Mouse (Mus musculus): ENCODE measurements at regions not wholly inside any gene's neighbourhood (a gene's known extent, or its start where the extent isn't known, plus 50 kb on each side); places are given as distances from the start of the nearest gene placed in this dataset.
"Not testable (repeated sequence)": the region's sequence is repeated elsewhere in the genome, so short reads cannot be mapped to it uniquely, and the experiment has no call there.

DNA sequence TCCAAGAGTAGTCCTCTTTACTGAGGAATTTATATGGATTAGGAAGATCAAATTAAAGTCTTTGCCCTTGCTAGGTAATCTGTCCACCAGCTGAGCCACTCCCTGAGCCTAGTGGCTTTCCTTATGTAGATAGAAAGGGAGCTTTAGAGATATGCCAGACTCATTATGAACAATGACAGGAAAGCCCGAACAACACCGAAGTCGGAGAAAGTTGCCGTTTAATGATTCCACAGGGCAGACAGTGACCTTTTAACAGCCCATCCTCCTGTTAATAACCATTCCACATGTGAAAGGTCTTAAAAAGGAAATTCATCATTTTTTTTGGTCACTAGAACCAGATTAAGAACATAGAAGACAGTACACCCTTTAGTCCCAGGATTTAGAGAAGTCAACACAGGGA is 130.7 kb upstream of the Tbl1xr1 start:
- no peak for DNase-seq

DNA sequence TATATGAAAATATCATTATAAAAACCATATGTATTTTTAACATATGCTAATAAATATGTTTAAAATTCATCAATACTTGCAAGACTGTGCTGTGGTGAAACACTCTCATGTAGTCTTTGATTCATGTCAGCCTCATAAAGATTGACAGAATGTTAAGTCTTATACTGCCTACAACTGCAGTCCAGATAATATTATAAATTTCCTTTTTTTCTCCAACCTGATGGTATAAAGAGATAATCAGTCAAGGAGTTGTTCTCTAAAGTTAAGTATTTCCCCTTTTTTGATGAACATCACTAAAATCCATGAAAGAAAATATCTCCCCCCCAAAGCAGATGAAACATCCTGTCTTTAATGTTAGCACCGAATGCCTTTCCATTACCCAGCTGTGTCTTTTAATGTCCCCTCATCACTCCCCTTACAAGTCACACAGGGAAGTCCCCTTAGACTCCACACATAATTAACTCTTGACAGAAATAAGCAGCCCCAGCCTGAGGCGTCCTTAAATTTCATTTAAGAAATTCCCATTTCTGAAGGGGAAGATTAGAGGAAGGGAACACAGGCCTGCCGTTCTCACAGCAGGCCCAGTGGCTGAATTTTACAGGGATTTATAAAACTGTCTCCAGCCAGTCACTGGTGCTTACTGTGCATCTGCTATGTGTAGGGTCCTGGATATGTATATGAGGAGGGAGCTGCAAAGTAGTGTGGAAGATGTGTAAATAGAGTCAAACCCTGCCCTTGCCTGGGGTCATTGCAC is 129.0 kb upstream of the Tbl1xr1 start:
- DNase-seq: no peak

DNA sequence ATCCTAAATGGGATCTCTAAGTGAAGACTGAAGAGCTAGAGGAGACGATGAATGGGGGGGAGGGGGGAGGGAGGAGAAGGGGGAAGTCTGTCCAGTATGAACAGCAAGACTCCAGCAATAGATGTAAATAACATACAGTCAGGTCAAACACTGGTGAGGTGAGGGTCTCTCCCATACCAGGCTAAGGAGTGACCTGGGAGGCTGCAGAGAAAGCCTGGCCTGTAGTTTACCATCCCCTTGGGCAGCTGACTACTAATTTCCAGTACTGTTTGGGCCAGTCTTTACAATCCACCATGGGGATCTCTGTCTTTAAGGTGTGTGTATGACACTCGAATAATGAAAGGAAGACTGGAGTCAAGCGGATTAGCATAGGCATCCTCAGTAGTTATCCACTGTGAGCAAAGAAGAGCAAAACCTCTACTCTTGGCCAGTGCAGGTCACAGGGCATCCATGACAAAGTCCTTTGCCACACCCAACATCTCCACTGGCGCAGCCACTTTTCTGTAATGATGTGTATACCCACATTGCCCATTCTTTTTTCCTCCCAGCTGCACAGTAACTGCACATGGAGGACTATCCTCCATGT is 128.3 kb upstream of the Tbl1xr1 start:
- no peak for DNase-seq

DNA sequence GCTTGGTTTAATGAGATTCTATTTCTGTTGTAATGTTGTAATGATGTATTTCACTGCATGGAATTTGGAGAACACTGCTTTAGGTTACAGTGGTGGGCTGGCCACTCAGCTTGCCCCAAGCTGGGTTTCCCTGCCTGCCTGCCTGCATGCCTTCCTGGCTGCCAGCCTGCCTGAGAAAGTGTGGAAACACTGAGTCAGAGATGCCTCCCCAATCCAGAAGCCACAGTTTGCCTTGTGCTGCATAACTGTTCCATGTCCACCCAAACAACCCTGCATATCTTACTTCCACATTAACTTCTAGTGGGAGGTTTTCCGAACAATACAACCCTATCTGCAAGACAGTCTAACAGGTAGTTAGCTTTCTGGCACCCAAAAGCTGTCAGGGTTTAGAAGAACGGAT is 127.0 kb upstream of the Tbl1xr1 start:
- DNase-seq: no peak

DNA sequence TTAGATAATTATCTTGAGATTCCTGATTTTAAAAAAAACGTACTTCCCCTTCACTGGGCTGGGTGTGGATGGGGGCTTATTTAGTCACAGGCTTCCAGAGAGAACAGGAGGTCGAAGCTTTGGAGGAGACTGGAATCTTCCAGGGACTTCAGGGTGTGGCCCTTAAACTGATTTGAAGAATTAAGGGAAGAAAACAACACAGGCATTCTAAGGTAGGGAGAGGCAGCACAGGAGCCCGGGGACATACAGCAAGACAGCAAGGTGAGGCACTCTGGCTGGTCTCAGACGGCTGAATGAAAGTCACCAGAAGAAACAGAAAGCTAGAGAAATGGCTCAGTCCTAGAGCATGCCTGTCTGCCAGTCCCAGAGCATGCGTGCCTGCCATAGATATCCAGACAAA is 125.9 kb upstream of the Tbl1xr1 start:
- no peak for DNase-seq

DNA sequence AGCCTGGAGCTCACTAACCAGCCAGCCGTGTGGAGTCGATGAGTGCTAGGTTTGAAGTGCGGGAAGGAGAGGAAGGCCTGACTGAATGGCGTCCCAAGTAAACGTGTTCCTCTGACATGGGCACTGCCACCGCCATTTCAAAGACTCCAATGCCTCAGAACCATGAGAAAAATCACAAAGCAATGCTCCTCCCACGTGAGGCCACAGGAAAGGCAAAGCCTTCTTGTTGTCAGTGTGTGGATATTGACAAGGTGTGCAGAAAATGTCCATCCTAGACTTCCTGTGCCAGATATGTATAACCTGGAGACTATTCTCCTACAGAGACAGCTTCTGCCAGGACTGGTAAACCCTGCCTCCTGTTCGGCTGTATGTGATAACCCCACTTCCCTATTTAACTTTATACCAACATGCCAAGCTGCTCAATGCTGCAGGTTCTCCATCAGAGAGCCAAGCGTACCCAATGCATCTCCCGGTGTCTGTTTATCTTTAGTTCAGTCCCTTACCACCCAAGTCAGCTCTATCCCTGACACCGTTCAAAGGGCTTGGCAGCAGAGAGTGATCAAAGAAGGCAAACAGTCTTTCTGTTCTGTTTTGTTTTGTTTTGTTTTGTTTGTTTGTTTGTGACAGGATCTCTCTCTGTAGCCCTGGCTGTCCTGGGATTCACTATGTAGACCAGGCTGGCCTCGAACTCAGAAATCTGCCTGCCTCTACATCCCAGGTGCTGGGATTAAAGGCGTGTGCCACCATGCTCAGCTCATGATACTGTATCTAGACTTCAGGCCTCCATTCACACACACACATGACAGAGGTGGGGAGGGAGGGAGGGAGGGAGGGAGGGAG is 124.8 kb upstream of the Tbl1xr1 start:
- DNase-seq: no peak

DNA sequence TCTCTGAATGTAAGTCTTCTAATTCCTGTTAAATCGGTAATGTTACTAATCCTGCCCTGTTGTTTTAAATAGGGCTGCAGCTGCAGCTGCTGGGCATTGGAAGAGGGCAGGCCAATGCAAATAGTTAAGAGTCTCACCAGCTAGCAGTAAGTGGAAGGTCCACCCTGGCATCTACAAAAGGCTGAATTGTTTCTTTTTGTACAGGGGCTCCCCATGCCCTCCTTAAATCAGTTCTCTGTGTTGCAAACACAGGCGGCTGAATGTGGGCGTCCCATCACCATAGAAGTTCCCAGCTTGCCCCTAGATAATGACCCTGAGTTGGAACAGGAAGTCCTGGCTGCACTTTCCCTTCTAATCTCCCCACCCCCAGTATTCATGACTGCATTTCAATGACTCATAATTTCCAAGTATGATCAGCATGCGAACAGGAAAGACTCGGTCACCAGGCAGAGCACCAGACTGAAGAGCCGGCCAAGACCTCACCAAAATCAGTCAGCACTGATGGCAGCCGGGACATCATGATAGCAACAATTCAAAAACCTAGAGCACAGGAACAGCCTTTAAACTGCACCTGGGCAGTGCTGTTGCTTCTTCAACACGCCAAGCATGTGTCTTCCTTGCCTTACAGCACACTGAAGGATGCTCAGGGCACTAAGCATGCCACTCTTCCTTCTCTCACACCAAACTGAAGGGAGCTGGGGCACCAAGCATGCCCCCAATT is 123.6 kb upstream of the Tbl1xr1 start:
- DNase-seq: no peak

DNA sequence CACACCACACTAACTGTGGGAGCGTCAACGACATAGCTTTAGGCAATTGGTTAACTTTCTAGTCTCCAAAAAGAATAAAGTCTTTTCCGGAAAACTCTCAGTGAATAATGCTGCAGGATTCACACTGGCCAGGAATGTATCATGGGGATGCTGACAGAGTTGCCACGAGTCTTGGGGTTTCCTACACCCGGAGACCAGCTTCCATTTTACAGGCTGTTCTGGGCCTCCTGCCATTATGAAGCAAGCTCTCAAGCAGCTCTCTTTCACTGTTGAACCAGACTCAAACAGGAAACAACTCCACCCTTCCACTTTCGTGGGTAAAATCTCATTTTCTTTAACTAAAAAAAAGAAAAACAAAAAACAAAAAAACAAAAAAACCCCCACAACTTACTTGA is 123.0 kb upstream of the Tbl1xr1 start:
- DNase-seq: no peak

DNA sequence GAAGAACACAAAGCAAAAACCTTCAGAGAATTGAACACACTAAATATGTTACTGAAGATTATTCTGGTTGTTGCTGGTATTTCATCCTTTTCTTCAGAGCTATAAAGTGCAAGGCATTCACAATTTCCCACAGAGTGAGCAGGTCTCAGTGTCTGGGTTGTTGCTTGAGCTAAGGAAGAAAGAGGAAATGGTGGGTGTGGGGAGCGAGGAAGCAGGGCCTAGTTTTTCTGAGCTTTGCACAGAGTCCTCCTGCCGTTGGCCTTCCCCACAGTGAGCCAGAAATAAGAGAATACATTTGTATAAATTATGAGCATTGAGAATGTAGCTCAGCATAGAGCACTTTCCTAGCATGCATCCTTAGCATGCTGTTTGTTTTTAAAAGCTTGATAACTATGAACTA is 120.8 kb upstream of the Tbl1xr1 start:
- DNase-seq: no peak

DNA sequence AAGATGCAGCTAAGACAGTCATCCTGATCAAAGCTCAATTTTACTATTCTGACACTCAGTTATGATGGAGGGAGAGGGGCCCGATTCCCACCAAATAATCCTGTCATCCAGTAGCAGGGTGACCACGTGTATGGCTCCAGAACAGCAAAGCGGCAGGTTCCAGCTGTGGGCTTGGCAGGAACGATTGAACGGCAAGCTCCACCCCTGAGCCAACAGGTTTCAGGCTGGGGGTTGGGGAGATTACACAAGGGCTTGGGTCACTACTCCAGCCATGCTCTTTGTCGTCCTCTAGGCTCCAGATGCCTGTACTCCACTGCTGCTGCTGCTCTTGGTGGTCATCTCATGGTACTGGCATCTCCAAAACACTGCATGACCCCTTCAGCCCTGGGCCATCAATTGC is 119.3 kb upstream of the Tbl1xr1 start:
- not testable (repeated sequence) for DNase-seq

DNA sequence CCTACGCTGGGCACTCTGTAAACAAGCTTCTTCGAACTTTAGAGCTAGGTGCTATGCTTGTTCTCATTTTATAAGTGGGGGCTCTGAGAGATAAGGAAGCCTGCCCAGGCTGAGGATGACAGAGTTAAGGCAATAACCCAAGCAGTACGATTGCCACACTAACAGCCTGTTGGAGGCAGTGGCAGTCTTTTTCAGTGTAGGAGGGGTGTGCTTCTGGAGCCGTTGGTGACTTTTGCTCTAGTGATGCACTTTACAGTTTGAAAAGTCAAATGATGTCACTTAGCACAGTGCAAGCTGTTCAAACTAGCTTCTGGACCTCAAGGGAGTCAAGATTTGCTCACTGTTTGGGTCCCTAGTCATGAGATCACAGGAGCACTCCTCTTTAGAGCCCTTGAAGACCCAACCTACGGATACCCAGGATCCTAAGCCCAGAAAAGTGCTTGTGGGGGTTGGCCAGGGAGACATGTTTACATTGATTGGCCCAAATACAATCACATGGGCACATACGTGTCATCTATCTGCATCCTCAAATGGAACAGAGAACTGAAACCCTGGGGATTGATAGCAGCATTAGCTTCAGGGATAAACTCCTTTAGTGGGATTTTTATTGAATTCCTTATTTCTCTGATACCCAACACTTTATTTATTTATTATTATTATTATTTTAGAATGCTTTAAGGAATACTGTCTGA is 117.7 kb upstream of the Tbl1xr1 start:
- DNase-seq: no peak

DNA sequence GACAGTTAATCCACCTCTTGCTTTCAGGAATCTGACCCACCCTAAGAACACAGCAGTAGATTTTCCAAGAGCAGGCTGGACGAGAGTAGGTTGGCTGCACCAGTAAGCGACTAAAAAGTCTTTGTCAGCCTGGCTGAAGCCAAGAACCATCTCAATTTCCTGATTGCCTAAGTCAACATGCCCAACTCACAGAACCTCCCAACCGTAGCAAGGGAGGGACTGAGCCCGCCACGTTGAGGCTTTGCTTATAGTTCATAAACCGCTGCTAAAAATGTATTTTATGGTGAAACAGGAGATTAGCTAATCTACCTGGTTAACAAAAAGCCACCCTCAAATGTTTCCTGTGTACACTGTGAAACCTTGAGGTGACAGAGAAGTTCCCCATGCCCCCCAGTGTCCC is 115.4 kb upstream of the Tbl1xr1 start:
- no peak for DNase-seq

DNA sequence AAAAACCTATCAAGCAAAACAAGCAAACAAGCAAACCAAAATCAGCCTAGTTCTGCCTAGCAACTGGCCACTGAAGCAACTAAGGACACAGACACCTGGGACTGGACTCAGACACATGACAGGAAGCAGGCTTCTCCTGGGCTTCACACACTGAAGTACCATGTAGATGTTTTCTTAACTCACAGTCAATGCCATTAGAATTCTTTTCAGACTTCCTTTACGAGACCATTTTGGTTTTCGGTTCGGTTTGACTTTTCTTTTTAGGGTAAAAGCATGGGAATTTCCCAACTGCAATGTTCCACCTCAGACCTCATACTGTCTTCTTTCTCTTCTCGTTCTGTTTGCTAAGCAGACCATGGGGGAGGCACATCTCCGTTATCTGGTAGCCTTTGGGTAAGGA is 114.7 kb upstream of the Tbl1xr1 start:
- DNase-seq: no peak

DNA sequence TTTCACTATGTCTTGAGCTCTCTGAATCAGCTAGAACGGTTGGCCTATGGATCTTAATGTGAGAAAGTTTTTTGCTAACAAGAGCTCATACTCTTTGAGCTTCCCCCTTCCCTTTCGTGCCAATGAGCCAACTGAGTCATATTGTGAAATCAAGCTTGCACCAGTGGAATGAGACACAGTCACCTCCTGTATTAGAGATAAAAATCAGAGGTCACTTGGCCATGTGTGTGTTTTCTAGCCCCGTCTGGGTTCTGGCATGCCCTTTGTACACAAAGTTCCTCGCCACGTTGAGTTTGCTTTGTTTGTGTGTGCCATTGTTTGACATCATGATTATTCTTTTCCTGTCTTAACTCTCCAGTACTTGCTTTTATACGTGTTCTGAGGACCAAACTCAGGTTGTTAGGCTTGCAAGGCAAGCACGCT is 114.1 kb upstream of the Tbl1xr1 start:
- no peak for DNase-seq

DNA sequence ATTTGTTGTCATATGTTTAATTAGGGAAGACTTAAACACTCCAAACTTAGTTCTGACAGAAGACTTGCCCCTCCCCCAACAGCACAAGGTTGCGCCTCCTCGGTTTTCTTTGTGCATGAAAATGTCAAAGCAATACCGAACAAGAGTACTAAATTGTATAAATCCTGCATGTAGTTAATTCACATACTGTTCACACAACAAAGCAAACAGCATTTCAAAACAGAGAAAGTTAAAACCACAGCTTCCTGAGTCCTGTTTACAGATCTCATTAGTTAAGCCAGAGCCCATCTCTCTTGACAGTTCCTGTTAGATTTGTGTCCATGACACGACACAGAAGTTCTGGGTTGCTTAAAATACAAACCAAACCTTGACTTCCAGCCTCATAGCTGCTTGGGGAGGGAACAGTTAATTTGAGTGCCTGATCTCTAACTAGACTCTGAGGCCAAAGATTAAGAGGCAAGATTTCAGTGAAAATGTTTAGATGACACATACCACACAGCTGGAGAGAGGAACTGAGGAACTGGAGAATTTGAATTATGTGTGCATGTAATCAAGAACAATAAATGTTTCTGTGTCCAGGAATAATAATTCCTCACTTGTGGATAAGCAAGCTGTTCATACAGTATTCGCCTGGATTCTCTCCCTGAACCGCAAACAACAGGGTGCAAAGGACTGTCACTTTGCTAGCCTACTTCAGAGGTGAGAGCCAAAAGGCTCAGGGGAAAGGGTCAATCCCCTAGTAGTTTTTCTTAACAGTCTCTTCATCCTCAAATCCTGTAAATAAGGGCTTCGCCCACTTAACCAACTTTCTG is 113.3 kb upstream of the Tbl1xr1 start:
- DNase-seq: no peak

DNA sequence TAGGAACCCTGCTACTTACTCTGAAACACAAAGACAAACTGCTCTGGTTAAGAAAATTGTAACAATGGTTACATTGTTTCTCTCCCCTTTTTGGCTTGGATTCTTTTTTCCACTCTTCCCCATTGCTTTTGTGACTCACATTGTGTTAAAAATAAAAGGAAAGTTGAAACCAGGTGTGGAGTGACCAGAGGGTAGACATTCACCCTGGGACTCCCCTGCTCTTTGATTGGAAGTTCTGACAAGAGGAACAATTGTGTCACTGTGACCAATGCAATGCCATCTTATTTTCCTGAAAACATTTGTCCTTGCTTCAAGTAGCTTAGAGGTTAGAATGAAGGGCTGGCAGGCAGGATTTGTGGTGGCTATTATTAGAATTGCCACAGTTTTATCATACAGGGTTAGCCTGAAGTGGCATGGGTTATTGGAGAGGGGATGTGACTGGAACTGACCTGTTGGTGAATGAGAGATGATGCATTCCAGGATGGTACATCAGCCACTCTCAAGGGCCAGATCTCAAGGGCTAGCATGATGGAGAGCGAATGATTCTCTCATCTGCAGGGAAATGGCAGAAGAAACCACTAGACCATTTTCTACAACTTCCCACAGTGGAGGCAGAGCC is 112.6 kb upstream of the Tbl1xr1 start:
- DNase-seq: no peak

DNA sequence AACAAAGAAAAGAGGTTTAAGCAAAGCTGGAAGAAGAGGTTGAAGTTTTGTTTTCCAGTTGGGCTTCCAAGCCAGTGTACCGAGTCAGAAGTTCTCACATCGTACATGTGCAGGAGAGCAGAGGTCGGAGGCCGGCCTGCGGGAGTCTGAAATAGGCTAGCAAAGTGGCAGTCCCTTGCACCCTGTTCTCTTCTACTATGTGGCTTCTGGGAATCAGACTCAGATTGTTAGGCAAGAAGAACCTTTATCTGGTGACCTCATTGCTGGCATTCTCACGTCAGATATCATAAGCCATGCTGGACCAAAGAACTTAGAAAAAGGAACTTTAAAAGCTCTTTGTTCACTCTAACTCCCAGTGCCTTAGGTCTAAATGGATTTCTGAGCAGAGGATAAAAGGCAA is 112.0 kb upstream of the Tbl1xr1 start:
- no peak for DNase-seq

DNA sequence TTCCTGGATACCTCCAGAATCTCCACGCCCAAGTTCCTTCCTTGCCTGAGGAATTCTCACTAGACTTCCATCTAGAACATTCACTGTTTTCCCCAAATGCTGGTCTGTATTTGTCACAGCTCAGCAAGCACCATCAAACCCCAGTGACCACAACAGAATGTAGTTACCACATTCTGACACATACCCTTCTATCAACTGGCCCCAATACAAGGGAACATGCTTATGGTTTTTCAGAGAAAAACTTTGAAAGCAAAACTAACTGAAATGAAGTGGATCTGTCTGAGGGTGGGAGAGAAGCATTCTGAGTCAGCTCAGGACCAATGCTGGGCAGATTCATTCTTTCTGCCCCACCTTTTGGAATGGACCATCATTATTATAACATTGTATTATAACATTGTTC is 110.9 kb upstream of the Tbl1xr1 start:
- no peak for DNase-seq

DNA sequence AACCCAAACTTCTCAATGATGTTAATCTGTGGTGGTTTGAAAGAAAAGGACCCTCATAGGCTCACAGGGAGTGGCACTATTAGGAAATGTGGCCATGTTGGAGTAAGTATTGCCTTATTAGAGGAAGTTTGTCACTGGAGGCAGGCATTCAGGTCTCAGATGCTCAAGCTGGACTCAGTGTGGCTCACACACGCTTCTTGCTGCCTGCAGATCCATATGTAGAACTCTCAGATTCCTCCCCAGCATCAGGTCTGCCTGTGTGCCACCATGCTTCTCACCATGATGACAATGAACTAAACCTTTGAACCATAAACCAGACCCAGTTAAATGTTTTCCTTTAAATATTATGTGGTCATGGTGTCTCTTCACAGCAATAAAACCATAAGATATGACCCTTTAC is 104.7 kb upstream of the Tbl1xr1 start:
- no peak for DNase-seq

DNA sequence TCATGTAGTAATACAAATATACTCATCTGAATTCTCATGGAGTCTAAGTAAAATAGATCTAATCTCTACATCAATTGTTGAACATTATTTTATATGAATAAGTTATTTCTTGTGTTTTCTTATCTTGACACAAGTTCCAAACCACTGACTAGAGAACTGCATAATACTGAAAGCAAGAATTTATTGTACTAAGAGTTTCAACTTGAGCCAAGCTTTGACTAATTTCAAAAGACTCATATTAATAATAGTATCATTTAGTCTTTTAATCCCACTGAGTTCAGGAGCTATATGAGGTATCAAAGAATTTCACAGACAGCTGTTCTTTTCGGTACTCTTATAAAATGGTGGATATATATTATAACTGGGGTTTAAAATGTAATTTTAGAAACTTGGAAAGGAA is 103.3 kb upstream of the Tbl1xr1 start:
- no peak for DNase-seq

DNA sequence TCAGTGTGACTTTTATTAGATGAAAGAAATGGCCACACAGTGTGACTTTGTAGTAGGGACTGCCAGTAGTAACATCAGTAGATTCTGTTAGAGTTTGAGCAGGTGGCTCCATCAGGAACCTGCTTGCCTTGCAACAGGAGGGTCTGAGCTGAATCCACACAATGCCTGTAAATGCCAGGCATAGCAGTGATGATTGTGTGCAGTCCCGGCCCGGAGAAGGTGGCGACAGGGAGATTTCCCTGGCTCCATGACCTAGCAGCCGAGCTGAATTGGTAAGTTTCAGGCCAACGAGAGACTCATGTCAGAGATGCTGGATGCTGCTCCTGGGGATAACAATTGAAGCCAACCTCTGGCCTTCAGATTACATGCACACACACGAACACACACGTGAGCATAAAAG is 102.8 kb upstream of the Tbl1xr1 start:
- DNase-seq: no peak
